Mouse (Mus musculus): ENCODE results near the gene Chd8.

GRCm38 (mm10) chr14:52195691-52196090 is 61.9 kb downstream of the Chd8 start:
- TF ChIP-seq CTCF (IDR thresholded peaks at IDR 0.05; ENCODE audit: borderline replicate concordance, insufficient read depth, low read depth, low read length) = peak; percentile 50; the same call in 1 of the 2 replicates
- TF ChIP-seq POLR2A (IDR thresholded peaks at IDR 0.05; ENCODE audit: borderline replicate concordance, insufficient read depth, low read length) = no peak
